Mouse (Mus musculus) retina, embryonic 14.5 days (tissue): ENCODE measurements at regions not wholly inside any gene's neighbourhood (a gene's known extent, or its start where the extent isn't known, plus 50 kb on each side); places are given as distances from the start of the nearest gene placed in this dataset.

Experiments
- DNase-seq: peaks from one replicate; pipeline ENCODE4 v3.0.0-alpha.2; 2015; ENCODE audit warnings: low spot score

GRCm38 (mm10) chr10:37219936-37220335 lies 81.2 kb upstream of the Marcks start:
- DNase-seq, result no peak

GRCm38 (mm10) chr10:37219381-37219780 lies 80.7 kb upstream of the Marcks start:
- DNase-seq, result no peak

- no peak for DNase-seq
These were observed 75.9 kb upstream of the Marcks start for GRCm38 (mm10) chr10:37214656-37215055.

GRCm38 (mm10) chr10:37212350-37213035 lies 73.8 kb upstream of the Marcks start:
- no peak for DNase-seq

- no peak for DNase-seq
These were observed 72.6 kb upstream of the Marcks start for GRCm38 (mm10) chr10:37211305-37211704.

- DNase-seq, result no peak
These were observed 71.5 kb upstream of the Marcks start for GRCm38 (mm10) chr10:37210223-37210622.

- no peak for DNase-seq
These were observed 68.3 kb upstream of the Marcks start for GRCm38 (mm10) chr10:37206986-37207385.

- no peak for DNase-seq
These were observed 67.8 kb upstream of the Marcks start for GRCm38 (mm10) chr10:37206546-37206945.

- DNase-seq, result no peak
These were observed 65.0 kb upstream of the Marcks start for GRCm38 (mm10) chr10:37203709-37204108.

- DNase-seq, result no peak
These were observed 56.2 kb upstream of the Marcks start for GRCm38 (mm10) chr10:37194798-37195453.

GRCm38 (mm10) chr10:37194131-37194797 lies 55.5 kb upstream of the Marcks start:
- no peak for DNase-seq

- no peak for DNase-seq
These were observed 53.9 kb upstream of the Marcks start for GRCm38 (mm10) chr10:37192661-37193060.

- DNase-seq, result no peak
These were observed 51.4 kb upstream of the Marcks start for GRCm38 (mm10) chr10:37190092-37190491.
